Mouse (Mus musculus) testis, adult 2 months (tissue): ENCODE data around the gene Ppp1r37.

Experiments
- CTCF ChIP-seq: fragments of 200-500 bp; IDR thresholded peaks from 2 replicates; pipeline ENCODE4 v1.5.1; 2012; ENCODE audit warnings: low read depth, mild to moderate bottlenecking, inconsistent platforms, low read length, moderate library complexity; ENCODE audit not compliant: control insufficient read depth, insufficient read depth, insufficient replicate concordance
- POLR2A ChIP-seq: fragments of 200-500 bp; IDR thresholded peaks from 2 replicates; pipeline ENCODE4 v1.6.1; 2012; ENCODE audit warnings: low read depth, mild to moderate bottlenecking, inconsistent platforms, low read length, moderate library complexity; ENCODE audit not compliant: control insufficient read depth

DNA sequence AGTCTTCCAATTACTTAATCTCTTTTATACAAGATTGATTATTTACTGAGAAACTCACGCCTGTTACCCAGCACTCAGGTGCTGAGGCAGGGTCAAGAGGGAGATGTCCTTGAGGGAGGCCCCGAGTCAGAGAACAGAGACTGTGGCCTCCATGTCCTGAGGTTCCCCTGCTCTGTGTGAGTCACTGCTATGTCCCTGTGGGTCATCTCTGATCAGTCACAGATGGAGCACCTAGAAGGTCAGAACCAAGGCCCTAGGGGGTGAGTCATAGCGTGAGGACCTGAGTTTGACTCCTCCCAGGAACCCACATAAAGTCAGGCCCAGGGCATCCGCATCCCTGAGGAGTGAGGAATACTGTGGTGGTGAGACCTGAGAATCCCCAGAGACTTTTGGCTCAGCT, 61.2 kb downstream of the Ppp1r37 start:
- TF ChIP-seq POLR2A = no peak
- TF ChIP-seq CTCF = no peak
